ENCODE assay signal across 8 mouse cellular contexts in the genomic region with DNA sequence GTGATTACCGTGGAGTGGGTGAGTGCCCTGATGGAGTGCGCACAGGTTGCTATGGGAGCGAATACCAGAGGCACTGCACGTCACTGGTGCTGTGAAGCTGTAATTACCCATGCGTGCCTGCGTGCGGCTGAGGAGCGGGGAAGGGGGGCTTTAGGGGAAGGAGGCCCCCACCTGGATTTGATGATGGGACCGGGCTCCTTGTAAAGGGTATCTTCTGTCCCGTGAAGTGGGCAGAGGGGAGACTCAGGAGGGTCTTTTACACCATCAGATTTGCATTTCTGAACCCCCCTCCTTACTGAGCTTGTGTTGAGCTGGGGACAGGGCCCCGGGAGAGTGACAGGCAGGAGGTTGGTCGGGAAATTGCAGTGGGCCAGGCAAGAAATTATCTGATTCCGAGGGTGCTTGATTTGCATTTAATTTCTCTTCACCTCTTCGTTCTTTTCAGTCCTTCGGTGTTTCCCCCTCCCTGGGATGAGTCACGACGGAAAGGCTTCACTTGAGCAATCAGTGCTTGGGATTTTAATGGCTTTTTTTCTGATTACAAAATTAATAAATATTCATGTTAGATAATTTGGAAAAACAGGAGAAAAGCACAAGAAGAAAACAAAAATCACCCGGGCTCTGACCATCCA. TPM values are rescaled to one million over a fixed set of nuclear protein-coding genes. Genes with fewer than 3 reads are reported as not detected.
DNase-seq lines count a peak whose midpoint lies in the region; ATAC-seq and TF ChIP-seq lines count a peak whose summit lies in the region.

No protein-coding gene starts in this region.

- peak overlapping the region; percentile 41 for H3K4me2 ChIP-seq in kidney, postnatal 0 days (ENCODE audit: low read length)
- H3K4me2 ChIP-seq in hindbrain, embryonic 13.5 days: peak overlapping the region; percentile 51

- no peak for DNase-seq in kidney, postnatal 0 days (ENCODE audit: low spot score)
- no peak for DNase-seq in kidney, adult 2 months
- DNase-seq in embryonic facial prominence, embryonic 10.5 days (ENCODE audit: low spot score): peak; percentile 83
- peak; percentile 40 for DNase-seq in left cerebral cortex, postnatal 4 days
- DNase-seq in right cerebral cortex, adult 18-20 months: peak; percentile 72
- DNase-seq in thymus, postnatal 10 days (ENCODE audit: low spot score in 2 of 2): no peak
- DNase-seq in cerebellum, adult 9-11 months: no peak

- TF ChIP-seq POLR2A in kidney, adult 2 months (IDR thresholded peaks at IDR 0.05; ENCODE audit: low read depth, low read length): no peak

- H3K27me3 ChIP-seq in kidney, postnatal 0 days (ENCODE audit: insufficient read depth, low read length): no peaks in the 10 kb centered on the region
- no peaks in the 10 kb centered on the region for H3K27me3 ChIP-seq in kidney, adult 2 months (replicated peaks; ENCODE audit: control insufficient read depth, insufficient read depth, low read length)
- H3K27me3 ChIP-seq in embryonic facial prominence, embryonic 10.5 days (replicated peaks; ENCODE audit: low read depth, poor library complexity, severe bottlenecking): no peaks in the 10 kb centered on the region
- no peaks in the 10 kb centered on the region for H3K27me3 ChIP-seq in hindbrain, embryonic 13.5 days

- H3K36me3 ChIP-seq in kidney, postnatal 0 days (ENCODE audit: insufficient read depth, low read length): no peaks in the 10 kb centered on the region
- H3K36me3 ChIP-seq in kidney, adult 2 months (ENCODE audit: control insufficient read depth, insufficient read depth, low read length): no peaks in the 10 kb centered on the region
- H3K36me3 ChIP-seq in embryonic facial prominence, embryonic 10.5 days (replicated peaks): no peaks in the 10 kb centered on the region
- H3K36me3 ChIP-seq in hindbrain, embryonic 13.5 days: no peaks in the 10 kb centered on the region

- H3K9ac ChIP-seq in kidney, postnatal 0 days (ENCODE audit: low read depth, low read length): no peak overlapping the region
- 0 out of 2 replicates have a peak overlapping the region, but pooled peaks have one; percentile 6 for H3K9ac ChIP-seq in hindbrain, embryonic 13.5 days

- WGBS in kidney, postnatal 0 days: 24% methylated on average over 18 of the region's 18 CpGs
- WGBS in kidney, adult 2 months: 35% methylated on average over 18 of the region's 18 CpGs
- 2% methylated on average over 18 of the region's 18 CpGs for WGBS in embryonic facial prominence, embryonic 10.5 days
- WGBS in hindbrain, embryonic 13.5 days: 2% methylated on average over 18 of the region's 18 CpGs

- peak overlapping the region; percentile 4; the same call in 1 of the 2 replicates for H3K4me3 ChIP-seq in kidney, postnatal 0 days (replicated peaks; ENCODE audit: low read depth, low read length)
- H3K4me3 ChIP-seq in kidney, adult 2 months (ENCODE audit: insufficient read depth, low read depth, low read length): no peak overlapping the region
- H3K4me3 ChIP-seq in embryonic facial prominence, embryonic 10.5 days: peak overlapping the region; percentile 38
- H3K4me3 ChIP-seq in hindbrain, embryonic 13.5 days: peak overlapping the region; percentile 29

- no peaks in the 10 kb centered on the region for H3K9me3 ChIP-seq in kidney, postnatal 0 days (replicated peaks; ENCODE audit: low read length)
- no peaks in the 10 kb centered on the region for H3K9me3 ChIP-seq in embryonic facial prominence, embryonic 10.5 days
- no peaks in the 10 kb centered on the region for H3K9me3 ChIP-seq in hindbrain, embryonic 13.5 days

- ATAC-seq in kidney, postnatal 0 days (replicated peaks; ENCODE audit: low FRiP score, low read depth): peak; percentile 72; the same call in 1 of the 2 replicates
- ATAC-seq in hindbrain, embryonic 13.5 days (ENCODE audit: low FRiP score): peak; percentile 92

- no peak for TF ChIP-seq CTCF in kidney, postnatal 0 days (IDR thresholded peaks at IDR 0.05; ENCODE audit: low read depth)
- TF ChIP-seq CTCF in kidney, adult 2 months (conservative IDR thresholded peaks at IDR 0.05; ENCODE audit: insufficient read depth, insufficient read length, low read depth, low read length): no peak

- intact Hi-C loops in left cerebral cortex, postnatal 4 days (cut with DNase I): no loop called here

- 0 out of 2 replicates have a peak overlapping the region, but pooled peaks have one; percentile 5 for H3K27ac ChIP-seq in kidney, postnatal 0 days
- no peak overlapping the region for H3K27ac ChIP-seq in kidney, adult 2 months (ENCODE audit: insufficient read depth, low read depth, low read length)
- H3K27ac ChIP-seq in embryonic facial prominence, embryonic 10.5 days (replicated peaks): peak overlapping the region; percentile 89
- peak overlapping the region; percentile 84 for H3K27ac ChIP-seq in hindbrain, embryonic 13.5 days

- H3K4me1 ChIP-seq in kidney, postnatal 0 days (replicated peaks; ENCODE audit: insufficient read depth, low read length): peaks cover 20% of the 10 kb centered on the region
- H3K4me1 ChIP-seq in kidney, adult 2 months (ENCODE audit: control insufficient read depth, insufficient read depth, low read length): no peaks in the 10 kb centered on the region
- H3K4me1 ChIP-seq in embryonic facial prominence, embryonic 10.5 days: peaks cover 80% of the 10 kb centered on the region
- H3K4me1 ChIP-seq in hindbrain, embryonic 13.5 days (replicated peaks): peaks cover 48% of the 10 kb centered on the region

RNA-seq across cellular contexts. Expression of a gene that starts 7.3 kb away (rescaled TPM):
- 0.27 and 0.28 TPM in 2 replicates for polyA plus RNA-seq in kidney, postnatal 0 days (2015; fragmentation: Nextera tagmentation; extraction: Ambion mirVana)
- polyA plus RNA-seq in kidney, adult 2 months (2012; rRNA removed): not detected in 2 replicates
- 0.36 and 0.41 TPM in 2 replicates for polyA plus RNA-seq in embryonic facial prominence, embryonic 10.5 days (2016; fragmentation: Nextera tagmentation; extraction: Ambion mirVana)
- polyA plus RNA-seq in hindbrain, embryonic 13.5 days (2015; fragmentation: Nextera tagmentation; extraction: Ambion mirVana): not detected in 2 replicates
- total RNA-seq in left cerebral cortex, postnatal 4 days (2021): not detected

RNA-seq across cellular contexts. Expression of a gene that starts 20.9 kb away (rescaled TPM):
- polyA plus RNA-seq in kidney, postnatal 0 days (2015; fragmentation: Nextera tagmentation; extraction: Ambion mirVana): 0.53 and 0.55 TPM in 2 replicates
- polyA plus RNA-seq in kidney, adult 2 months (2012; rRNA removed): 0.11 TPM in 1 of 2 replicates, not detected in the other
- 0.26 and 0.34 TPM in 2 replicates for polyA plus RNA-seq in embryonic facial prominence, embryonic 10.5 days (2016; fragmentation: Nextera tagmentation; extraction: Ambion mirVana)
- polyA plus RNA-seq in hindbrain, embryonic 13.5 days (2015; fragmentation: Nextera tagmentation; extraction: Ambion mirVana): 0.71 and 1.1 TPM in 2 replicates
- not detected for total RNA-seq in left cerebral cortex, postnatal 4 days (2021)

RNA-seq across cellular contexts. Expression of a gene that starts 49.9 kb away (rescaled TPM):
- polyA plus RNA-seq in kidney, postnatal 0 days (2015; fragmentation: Nextera tagmentation; extraction: Ambion mirVana): 0.05 TPM in 1 of 2 replicates, not detected in the other
- not detected in 2 replicates for polyA plus RNA-seq in kidney, adult 2 months (2012; rRNA removed)
- polyA plus RNA-seq in embryonic facial prominence, embryonic 10.5 days (2016; fragmentation: Nextera tagmentation; extraction: Ambion mirVana): 0.85 and 1.1 TPM in 2 replicates
- polyA plus RNA-seq in hindbrain, embryonic 13.5 days (2015; fragmentation: Nextera tagmentation; extraction: Ambion mirVana): 1.4 and 1.5 TPM in 2 replicates
- total RNA-seq in left cerebral cortex, postnatal 4 days (2021): under 1 TPM in 1 of 2 experiments, not detected in 1; 0.24 TPM

Comparison
In these comparisons a context has a peak if more than half of its experiments do, and no peak if none do; other contexts are left out.
1. DNase-seq: peak in embryonic facial prominence, embryonic 10.5 days (single experiment), left cerebral cortex, postnatal 4 days (single experiment) and right cerebral cortex, adult 18-20 months (single experiment); none in kidney, postnatal 0 days (single experiment), kidney, adult 2 months (single experiment), thymus, postnatal 10 days (0 of 2) and cerebellum, adult 9-11 months (single experiment).